Mouse (Mus musculus): ENCODE measurements at regions not wholly inside any gene's neighbourhood (a gene's known extent, or its start where the extent isn't known, plus 50 kb on each side); places are given as distances from the start of the nearest gene placed in this dataset.

GRCm38 (mm10) chr16:39285028-39285744 lies 392.7 kb downstream of the Igsf11 start:
- no peak for DNase-seq (ENCODE audit: low spot score)

DNA sequence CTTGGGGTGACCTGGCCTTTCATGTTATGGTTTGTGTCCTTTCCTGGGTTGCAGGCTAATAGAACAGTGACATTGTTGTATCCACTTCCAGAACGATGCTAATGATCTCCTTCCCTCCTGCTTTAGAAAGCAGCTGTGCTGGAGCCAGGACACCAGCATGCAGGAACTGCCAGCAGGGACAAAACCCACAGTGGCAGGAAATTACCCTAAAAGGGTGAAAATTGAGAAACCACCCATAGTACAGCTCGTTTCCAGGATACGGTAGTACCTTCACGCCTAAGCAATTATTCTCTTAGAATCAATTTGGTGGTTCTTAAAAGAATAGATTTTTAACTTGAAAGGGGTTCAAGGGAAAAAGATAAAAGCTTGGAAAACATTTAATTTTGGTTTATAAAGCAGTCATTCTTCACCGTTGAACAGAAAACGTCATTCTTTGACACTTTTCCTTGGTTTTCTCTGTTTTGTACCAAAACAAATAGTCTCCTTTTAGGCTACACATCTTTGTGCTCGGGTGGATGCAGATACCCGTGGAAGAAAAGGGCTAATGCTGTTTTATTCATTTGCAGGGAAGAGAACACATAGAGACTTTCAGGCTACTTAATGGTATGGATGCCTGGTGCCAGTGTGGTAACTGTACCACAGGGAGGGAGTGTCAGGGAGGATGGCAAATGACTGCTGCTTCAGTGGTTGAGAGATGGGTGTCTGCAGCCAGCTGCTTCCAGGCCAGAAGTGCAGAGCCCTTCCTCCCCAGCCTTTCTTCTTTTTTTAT lies 394.5 kb downstream of the Igsf11 start:
- no peak for DNase-seq (ENCODE audit: low spot score)

DNA sequence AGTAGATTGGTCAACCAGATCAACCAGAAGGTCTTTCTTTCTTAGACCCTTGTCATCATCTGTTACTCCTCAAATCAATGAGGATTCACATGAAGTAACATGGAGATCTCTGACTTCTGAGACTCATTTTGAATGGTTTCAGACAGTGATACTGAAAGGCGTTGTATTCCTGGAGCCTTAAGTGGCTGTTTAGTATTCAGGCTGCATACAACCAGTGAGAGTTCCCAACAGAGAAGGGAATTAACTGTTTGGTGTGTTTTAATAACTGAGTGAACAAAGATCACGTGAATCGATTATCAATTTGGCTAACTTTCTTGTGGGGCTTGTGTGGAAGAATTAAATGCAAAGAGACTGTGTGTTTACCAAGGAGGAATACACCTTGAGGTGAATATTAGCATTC lies 406.4 kb downstream of the Igsf11 start:
- no peak for DNase-seq (ENCODE audit: low spot score)

DNA sequence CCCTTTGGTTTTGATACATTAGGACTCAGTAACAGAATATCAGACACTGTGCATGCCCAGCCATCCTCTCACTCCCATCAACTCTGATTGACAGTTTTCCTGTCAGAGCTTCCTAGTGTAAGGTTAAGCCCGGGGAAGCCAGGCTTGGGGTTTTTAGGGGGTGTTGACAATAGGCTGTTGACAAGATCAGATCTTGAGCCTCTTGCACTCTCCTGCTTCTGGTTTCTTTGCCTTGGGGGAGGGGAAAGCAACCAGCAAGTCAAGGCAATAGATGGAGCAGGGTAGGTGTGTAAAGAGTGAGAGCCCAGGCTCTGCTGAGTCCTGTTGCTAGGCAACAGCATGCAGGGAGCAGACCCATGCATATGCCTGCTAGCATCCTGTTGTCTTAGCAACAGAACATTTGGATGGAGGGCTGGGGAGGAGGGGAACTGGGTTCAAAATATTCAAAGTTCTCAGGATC lies 410.5 kb downstream of the Igsf11 start:
- DNase-seq (ENCODE audit: low spot score) = peak; percentile 71

DNA sequence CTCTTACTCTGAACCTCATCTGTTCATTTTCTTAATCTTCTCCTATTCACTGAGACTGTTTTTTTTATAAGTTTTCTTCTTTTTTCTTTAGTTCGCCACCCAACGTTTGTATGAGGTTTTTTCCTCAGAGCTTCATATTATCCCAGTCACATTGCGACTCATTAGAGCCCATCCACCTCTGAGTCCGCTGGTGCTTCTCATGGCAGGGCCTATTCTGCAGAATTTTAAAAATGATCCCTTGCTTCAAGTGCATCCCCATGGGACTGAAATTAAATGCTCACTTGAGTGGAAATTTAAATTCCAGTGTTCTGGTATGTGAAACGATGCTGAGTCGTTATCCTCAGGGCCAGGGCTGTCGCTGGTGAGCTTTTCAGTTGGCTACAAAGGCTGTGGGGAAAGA lies 410.9 kb downstream of the Igsf11 start:
- DNase-seq (ENCODE audit: low spot score) = peak; percentile 6

DNA sequence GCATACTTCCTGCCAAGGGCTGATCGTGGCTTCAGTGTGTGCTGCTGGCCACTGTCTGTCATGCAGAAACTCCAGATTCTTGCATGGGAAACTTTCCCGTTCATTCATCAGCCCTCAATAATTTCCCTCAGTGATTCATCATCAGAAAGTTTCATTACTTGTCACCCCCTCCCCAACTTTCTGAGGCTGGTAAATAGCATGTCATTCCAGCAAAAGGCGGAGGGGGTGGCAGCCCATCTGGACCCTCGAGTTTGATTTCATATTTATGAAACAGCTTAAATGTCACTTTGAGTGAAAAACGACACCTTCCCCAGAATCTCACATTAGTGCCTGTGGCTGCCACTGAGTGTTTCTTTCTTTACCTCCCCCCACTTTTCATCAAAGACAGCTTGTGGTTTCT lies 415.5 kb downstream of the Igsf11 start:
- DNase-seq (ENCODE audit: low spot score) = no peak

DNA sequence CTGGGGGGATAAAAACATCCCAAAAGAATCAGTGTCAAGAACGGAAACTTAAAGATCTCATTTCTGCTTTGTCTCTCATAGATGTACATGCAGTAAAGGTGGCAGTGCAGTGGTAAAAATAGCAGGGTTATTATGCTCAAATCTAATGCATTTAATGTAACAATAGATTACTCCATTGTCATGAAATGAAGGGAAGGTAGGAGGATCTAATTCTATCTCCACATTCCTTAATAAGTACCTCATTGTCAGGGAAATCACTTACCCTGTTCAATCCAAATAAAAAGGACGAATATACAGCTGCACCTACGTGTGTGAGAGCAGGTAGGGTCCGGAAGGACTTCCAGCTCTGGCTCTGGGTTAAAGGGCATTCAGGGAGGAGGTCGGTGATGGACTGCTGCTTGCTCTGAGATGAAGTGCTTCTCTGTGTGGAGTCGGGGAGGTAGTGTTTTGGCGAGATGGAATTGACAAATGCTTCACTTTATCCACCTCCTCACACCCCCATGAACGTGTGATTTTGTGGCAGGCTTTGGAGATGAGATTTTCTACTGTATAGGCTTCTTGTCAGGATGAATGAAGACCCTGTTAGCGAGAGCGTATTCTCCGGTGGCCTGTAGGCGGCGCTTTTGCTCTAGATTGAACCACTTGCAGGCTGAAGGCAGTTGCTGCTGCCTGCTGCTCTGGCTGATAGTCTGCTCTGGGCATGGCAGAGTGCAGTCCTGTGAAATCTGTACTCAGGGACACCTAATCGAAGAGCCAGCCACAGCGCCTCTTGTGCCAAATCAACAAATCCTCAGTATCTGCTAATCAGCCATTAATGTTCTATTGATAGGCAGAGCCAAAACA lies 424.5 kb downstream of the Igsf11 start:
- DNase-seq (ENCODE audit: low spot score) = peak; percentile 62

- no peak for DNase-seq (ENCODE audit: low spot score)
Measured at GRCm38 (mm10) chr16:39325627-39326026, 433.2 kb downstream of the Igsf11 start.

- DNase-seq (ENCODE audit: low spot score) = no peak
Measured at GRCm38 (mm10) chr16:39363657-39364056, 471.2 kb downstream of the Igsf11 start.

DNA sequence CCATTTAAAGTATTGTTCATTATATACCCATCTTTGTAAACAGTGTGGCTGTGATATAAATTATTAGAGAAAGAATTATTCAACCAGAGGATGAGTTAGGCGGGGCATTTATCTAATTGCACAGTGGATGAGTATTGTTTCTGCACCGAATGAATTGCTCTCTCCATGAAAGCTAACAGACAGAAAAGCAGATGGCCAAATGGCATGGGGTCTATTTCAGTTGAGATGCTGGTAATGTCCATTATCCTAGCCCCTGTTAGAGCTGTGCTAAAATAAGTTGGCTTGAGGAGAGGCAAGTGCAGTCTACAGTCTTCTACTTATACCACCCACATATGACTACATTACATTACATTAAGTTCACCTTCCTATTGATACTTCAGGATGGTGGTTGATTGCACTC lies 475.8 kb downstream of the Igsf11 start:
- no peak for DNase-seq (ENCODE audit: low spot score)

DNA sequence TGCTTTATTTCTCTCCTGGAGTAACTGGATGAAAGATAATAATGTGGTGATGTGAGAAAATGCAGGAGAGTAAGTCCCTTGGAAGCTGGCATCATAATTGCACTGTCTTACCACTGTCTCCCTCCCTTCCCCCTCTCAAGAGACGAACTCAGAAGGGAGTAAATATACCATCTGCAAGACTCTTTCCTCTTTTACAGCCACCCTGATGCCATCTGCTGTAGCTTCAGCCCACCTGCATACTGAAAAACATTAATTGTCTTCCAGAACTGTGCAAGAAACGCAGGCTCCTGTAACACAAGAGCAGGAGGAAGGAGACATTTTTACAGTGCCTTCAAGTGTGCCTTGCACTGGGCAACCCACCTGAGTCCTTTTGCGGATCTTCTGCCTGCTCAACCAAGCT lies 482.1 kb downstream of the Igsf11 start:
- DNase-seq (ENCODE audit: low spot score) = no peak

GRCm38 (mm10) chr16:39379959-39380358 lies 487.5 kb downstream of the Igsf11 start:
- no peak for DNase-seq (ENCODE audit: low spot score)

- peak; percentile 4 for DNase-seq (ENCODE audit: low spot score)
Measured at GRCm38 (mm10) chr16:39389943-39390342, 497.5 kb downstream of the Igsf11 start.

GRCm38 (mm10) chr16:39390626-39391025 lies 498.2 kb downstream of the Igsf11 start:
- no peak for DNase-seq (ENCODE audit: low spot score)

DNA sequence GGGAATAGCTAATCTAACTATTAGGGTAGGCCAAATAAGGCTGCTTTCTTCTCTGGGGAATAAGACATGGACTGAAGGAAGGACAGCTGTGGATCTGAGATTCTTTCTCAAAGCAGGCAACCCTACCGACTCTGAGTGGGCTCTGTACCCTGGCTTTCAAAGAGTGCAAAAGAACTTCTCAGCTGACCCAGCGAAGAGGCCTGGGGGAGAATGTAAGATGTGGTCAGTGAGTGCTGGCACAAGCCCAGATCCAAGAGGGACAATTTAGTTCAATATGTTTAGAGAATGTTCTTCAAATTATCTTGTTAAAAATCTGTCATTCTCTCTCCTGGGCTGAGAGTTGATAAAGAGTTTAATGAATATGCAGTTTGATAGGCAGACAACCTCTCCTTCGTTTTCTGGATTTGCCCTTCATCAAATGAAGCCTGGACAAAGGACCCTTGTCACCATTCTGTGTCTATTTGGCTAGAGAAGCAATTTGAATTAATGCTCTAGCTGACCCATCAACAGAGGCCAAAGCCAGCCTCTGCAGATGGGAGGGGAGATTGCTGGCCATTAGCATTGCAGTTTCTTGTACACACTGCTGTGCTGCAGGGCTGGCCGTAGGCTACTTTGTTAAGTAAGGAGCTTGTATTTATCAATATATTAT lies 509.8 kb downstream of the Igsf11 start:
- DNase-seq (ENCODE audit: low spot score) = peak; percentile 4

DNA sequence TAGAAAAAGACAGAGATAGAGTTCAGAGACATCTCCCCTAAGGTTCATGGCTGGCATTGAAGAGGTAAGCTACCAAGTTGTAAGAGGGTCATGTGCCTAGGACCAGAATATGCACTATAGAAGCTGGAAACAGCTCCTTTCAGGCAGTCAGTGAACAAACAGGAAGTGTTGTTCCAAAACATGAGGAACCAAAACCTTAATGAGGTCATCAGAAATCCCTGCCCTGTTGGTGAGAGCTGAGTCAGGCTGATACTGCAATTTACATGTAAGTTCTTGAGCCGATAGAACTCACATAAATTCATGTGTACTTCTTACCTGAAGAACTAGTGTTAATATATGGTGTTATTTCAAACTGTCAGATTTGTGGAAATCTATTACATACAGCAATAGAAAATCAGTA lies 539.1 kb downstream of the Igsf11 start:
- DNase-seq (ENCODE audit: low spot score) = no peak

GRCm38 (mm10) chr16:39445740-39446139 lies 538.4 kb upstream of the Lsamp start:
- no peak for DNase-seq (ENCODE audit: low spot score)

GRCm38 (mm10) chr16:39453400-39454138 lies 530.6 kb upstream of the Lsamp start:
- no peak for DNase-seq (ENCODE audit: low spot score)

Measured in embryo, embryonic 10 days (tissue).